Mouse (Mus musculus) bone marrow, adult 2 months (tissue): ENCODE measurements around the gene Rpn1.

Experiments
- CTCF ChIP-seq: fragments of 200-500 bp; IDR thresholded peaks from 2 replicates; pipeline ENCODE4 v1.5.1; 2011; ENCODE audit warnings: low read length, control low read depth; ENCODE audit not compliant: control insufficient read depth, insufficient read depth
- POLR2A ChIP-seq: fragments of 200-500 bp; IDR thresholded peaks from 2 replicates; pipeline ENCODE4 v1.6.1; 2011; ENCODE audit warnings: low read depth, mild to moderate bottlenecking, control low read depth, low read length, borderline replicate concordance; ENCODE audit not compliant: control insufficient read depth

DNA sequence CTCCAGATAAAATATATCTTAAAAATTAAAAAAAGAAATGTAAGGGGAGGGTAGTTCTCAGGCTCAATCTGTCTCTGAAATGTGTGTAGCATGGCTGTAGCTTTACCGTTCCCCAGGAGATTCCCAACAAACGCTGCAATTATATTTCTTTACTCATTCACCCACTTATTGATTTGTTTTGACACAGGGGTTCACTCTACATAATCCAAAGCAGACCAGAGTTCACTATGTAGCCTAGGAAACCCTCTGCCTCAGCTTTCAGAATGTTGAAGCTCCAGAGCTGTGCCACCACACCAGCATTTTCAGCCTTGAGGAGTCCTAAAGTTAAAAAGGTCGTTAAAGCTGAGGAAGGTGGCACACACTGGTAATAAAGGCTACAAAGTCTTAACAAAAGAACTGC lies 18.3 kb upstream of the Rpn1 start:
- no peak for TF ChIP-seq POLR2A
- no peak for TF ChIP-seq CTCF
